Mouse (Mus musculus): ENCODE measurements around the gene Sergef.

GRCm38 (mm10) chr7:46544195-46544641 is 95.4 kb downstream of the Sergef start:
- TF ChIP-seq CTCF (IDR thresholded peaks at IDR 0.05; ENCODE audit: extremely low read depth, insufficient read length, insufficient replicate concordance, low read depth, low read length) = no peak
- no peak for TF ChIP-seq POLR2A (IDR thresholded peaks at IDR 0.05; ENCODE audit: low read depth, low read length)

Measured in small intestine, adult 2 months (tissue).